Mouse (Mus musculus): ENCODE results near the gene Tmprss2. TPM values are rescaled to one million over a fixed set of nuclear protein-coding genes. Genes with fewer than 3 reads are reported as not detected.

Gene Tmprss2
- total RNA-seq (2021), result under 1 TPM; 0.12 to 0.90 TPM
- long read RNA-seq, experiment 1, partial matches to known transcripts, result 0 of 1 reads
- long read RNA-seq, experiment 1, other reads (novel, unspliced or antisense), result 0 of 1 reads
- long read RNA-seq, experiment 2, transcript Tmprss2-201 (14 exons, 3,161 nt), result major isoform, 7 of 9 reads
- long read RNA-seq, experiment 2, partial matches to known transcripts, result 1 of 9 reads
- long read RNA-seq, experiment 2, other reads (novel, unspliced or antisense), result 1 of 9 reads

- peak; percentile 51 for DNase-seq
Observed at GRCm38 (mm10) chr16:97610939-97611338, at the start of gene Tmprss2. Gene Tmprss2 (minus strand): TSS chr16:97611195.

GRCm38 (mm10) chr16:97659225-97659658 lies 48.2 kb upstream of the Tmprss2 start:
- no peak for DNase-seq

- no peak for DNase-seq
Observed at GRCm38 (mm10) chr16:97658481-97658880, 47.5 kb upstream of the Tmprss2 start.

GRCm38 (mm10) chr16:97655800-97656199 lies 44.8 kb upstream of the Tmprss2 start:
- DNase-seq, result peak; percentile 45

- no peak for DNase-seq
Observed at GRCm38 (mm10) chr16:97649522-97650188, 38.7 kb upstream of the Tmprss2 start.

GRCm38 (mm10) chr16:97644681-97645080 lies 33.7 kb upstream of the Tmprss2 start:
- no peak for DNase-seq

- DNase-seq, result no peak
Observed at GRCm38 (mm10) chr16:97639630-97640029, 28.6 kb upstream of the Tmprss2 start.

GRCm38 (mm10) chr16:97632880-97633484 lies 22.0 kb upstream of the Tmprss2 start:
- DNase-seq, result no peak

GRCm38 (mm10) chr16:97623166-97623565 lies 12.2 kb upstream of the Tmprss2 start:
- DNase-seq, result no peak

- DNase-seq, result no peak
Observed at GRCm38 (mm10) chr16:97622383-97622889, 11.4 kb upstream of the Tmprss2 start.

- no peak for DNase-seq
Observed at GRCm38 (mm10) chr16:97618285-97618684, 7.3 kb upstream of the Tmprss2 start.

GRCm38 (mm10) chr16:97612009-97612408 lies 1.0 kb upstream of the Tmprss2 start:
- DNase-seq, result no peak

- DNase-seq, result no peak
Observed at GRCm38 (mm10) chr16:97610246-97610645, 749 bp downstream of the Tmprss2 start.

GRCm38 (mm10) chr16:97609676-97610075 lies 1.3 kb downstream of the Tmprss2 start:
- DNase-seq, result no peak

- DNase-seq, result no peak
Observed at GRCm38 (mm10) chr16:97607956-97608355, 3.0 kb downstream of the Tmprss2 start.

GRCm38 (mm10) chr16:97606829-97607228 lies 4.2 kb downstream of the Tmprss2 start:
- no peak for DNase-seq

- DNase-seq, result no peak
Observed at GRCm38 (mm10) chr16:97605957-97606721, 4.9 kb downstream of the Tmprss2 start.

GRCm38 (mm10) chr16:97602256-97602655 lies 8.7 kb downstream of the Tmprss2 start:
- no peak for DNase-seq

GRCm38 (mm10) chr16:97600591-97600990 lies 10.4 kb downstream of the Tmprss2 start:
- DNase-seq, result no peak

GRCm38 (mm10) chr16:97598046-97598445 lies 12.9 kb downstream of the Tmprss2 start:
- DNase-seq, result no peak

GRCm38 (mm10) chr16:97593816-97594509 lies 17.0 kb downstream of the Tmprss2 start:
- peak; percentile 20 for DNase-seq

- DNase-seq, result peak; percentile 94
Observed at GRCm38 (mm10) chr16:97593057-97593456, 17.9 kb downstream of the Tmprss2 start.

All from adrenal gland, postnatal 10 days (tissue).